Mouse (Mus musculus) embryonic stem cell, embryonic (primary cell): ENCODE data around the gene Apaf1.

Experiments used
- CTCF ChIA-PET, 4 experiments: fragments of 300-600 bp in 2 of 4; fragments of 350-600 bp in 2 of 4; sonication (Branson Sonifier 250); formaldehyde crosslinking; loops; one replicate each; lab custom pipeline; 2022; ENCODE audit warnings: inconsistent platforms in 2 of 4; lab: Charles Lee
- POLR2A ChIA-PET, 4 experiments: fragments of 300-600 bp in 2 of 4; fragments of 350-600 bp in 2 of 4; sonication (Branson Sonifier 250); formaldehyde crosslinking; loops; one replicate each; lab custom pipeline; 2022; ENCODE audit warnings: antibody characterized with exemption in 4 of 4, inconsistent platforms in 1 of 4; lab: Charles Lee

The Apaf1 gene

DNA sequence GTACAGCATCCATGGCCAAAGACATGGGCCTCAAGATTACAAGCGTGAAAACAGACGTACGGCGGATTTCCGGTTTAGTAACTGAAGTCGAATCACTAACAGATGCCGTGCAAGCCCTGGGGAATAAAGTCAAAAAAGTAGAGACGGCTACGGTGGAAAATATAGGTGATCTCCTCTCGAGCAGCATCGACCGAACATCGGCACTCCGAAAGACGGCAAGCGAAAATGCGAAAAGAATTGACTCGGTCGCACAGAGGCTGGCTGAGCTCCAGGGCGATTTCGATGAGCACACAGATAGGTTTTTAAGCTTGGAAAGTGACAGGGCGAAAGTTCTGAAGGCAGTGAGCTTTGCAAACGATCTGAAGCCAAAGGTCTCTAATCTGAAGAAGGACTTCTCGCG is 19.4 kb upstream of the Apaf1 start:
- ChIA-PET CTCF (interaction anchor here in 1 of 4 experiments (1.0 to 1.2 kb wide), 2 partner anchors 67 to 68 kb away, joined by 3 read pairs; no protein-coding TSS in a partner anchor), POLR2A (interaction anchor here in 3 of 4 experiments (0.6 to 3.0 kb wide), 10 partner anchors 7 to 45 kb away, joined by 3 to 16 read pairs (median 6); partner anchors contain the start of genes Apaf1 (in 2 of the 3) and Ikbip (in 2 of the 3))

DNA sequence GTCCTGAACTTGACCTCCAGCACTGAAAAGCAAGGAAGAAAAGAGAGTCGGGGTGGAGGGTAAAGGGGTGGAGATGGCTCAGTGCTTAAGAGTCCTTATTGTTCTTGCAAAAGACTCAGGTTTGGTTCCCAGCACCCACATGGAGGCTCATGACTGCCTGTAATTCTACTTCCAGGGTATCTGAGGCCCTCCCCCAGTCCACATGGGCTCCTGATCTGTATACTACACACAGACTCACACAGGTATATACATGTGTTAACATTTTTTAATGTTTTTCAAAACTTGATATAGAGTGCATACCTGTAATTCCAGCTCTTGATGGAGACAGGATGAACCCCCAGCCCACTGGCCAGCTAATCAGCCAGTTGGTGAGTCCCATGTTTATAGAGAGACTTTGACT is 17.5 kb upstream of the Apaf1 start:
- CTCF ChIA-PET = interaction anchor here in 1 of 4 experiments (1.0 to 1.2 kb wide), 2 partner anchors 32 to 39 kb away, joined by 3 to 4 read pairs; no protein-coding TSS in a partner anchor
- POLR2A ChIA-PET = interaction anchor here in 2 of 4 experiments (1.2 to 1.6 kb wide), 3 partner anchors 9 to 18 kb away, joined by 3 to 5 read pairs (median 4); partner anchors contain the start of genes Apaf1 (in 2 of the 2) and Ikbip (in 2 of the 2)

DNA sequence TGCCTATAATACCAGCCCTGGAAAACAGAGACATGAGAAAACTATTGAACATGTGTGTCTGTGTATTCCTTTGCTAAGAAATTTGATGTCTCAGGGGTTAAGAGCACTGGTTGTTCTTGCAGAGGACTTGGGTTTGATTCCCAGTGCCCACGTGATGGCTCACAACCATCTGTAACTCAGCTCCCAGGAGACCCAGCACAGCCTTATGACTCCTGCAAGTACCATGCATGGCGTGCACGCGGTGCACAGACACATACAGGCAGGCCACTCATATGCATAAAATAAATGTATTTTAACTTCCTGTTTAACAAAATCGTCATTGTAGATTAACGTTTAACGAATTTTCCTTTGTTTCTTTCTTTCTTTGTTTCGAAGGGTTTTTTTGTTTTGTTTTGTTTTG is 15.5 kb upstream of the Apaf1 start:
- ChIA-PET CTCF (no interaction called here), POLR2A (interaction anchor here in 2 of 4 experiments (1.4 to 2.4 kb wide), 2 partner anchors 11 to 16 kb away, joined by 3 to 7 read pairs; partner anchors contain the start of genes Apaf1 (in 1 of the 2) and Ikbip (in 1 of the 2))

DNA sequence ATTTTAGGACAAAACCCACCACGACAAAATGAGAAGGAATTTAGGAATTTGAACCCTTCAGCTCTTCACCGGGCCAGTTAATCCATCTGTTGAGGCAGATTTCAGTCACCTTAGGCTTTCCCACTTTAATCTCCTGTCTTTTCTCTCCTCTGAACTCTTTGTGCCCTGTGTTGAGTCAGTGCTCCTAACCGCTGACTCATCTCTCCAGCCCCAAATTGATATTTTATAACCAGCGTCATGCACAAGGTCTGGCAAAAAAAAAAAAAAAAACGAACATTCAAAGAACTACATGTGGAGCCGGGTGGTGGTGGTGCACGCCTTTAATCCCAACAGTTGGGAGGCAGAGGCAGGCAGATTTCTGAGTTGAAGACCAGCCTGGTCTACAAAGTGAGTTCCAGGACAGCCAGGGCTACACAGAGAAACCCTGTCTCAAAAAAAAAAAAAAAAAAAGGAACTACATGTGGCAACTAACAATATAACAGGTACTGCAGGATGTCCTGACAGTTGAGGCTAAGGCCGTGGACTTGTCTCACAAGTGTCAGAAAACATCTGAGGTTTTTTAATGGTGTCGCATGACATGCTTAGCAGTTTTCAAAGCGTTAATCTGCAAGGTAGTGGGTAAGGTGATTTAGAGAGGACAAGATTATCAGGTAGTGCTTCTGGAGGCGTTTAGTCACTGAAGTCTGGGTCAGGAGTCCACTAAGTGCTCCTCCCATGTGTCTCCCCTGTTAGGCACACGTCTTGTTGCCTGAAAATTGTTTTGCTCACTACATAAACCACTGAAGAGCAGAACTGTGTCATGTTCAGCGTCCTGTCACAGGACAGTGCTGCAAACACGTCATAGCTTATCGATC is 11.9 kb upstream of the Apaf1 start:
- ChIA-PET POLR2A (interaction anchor here in 2 of 4 experiments (3.4 to 4.0 kb wide), 2 partner anchors 11 to 12 kb away, joined by 20 to 26 read pairs; partner anchors contain the start of genes Apaf1 (in 2 of the 2) and Ikbip (in 2 of the 2)), CTCF (interaction anchor here in 1 of 4 experiments (0.7 kb wide), 1 partner anchor 60 kb away, joined by 4 read pairs; no protein-coding TSS in a partner anchor)

DNA sequence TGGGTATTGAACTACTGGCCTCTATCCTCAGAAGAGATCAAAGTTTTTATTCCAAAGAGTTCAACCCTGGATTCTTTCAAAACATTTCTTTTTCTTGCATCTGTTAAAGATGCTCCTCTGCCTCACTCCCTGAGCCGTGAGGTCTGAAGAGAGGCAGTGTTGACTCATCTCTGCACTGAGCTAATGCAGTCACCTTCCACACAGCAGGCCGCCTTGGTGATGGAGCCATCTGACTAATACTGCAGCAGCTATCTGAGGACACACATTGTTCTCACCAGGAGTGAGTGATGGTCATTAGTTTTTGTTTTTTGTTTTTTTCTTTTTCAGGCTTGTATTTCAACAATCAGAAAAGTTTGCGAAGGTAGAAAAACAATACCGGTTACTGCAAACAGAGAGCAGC is 10.2 kb upstream of the Apaf1 start:
- CTCF ChIA-PET = no interaction called here
- POLR2A ChIA-PET = interaction anchor here in 2 of 4 experiments (3.4 to 4.0 kb wide), 2 partner anchors 10 kb away, joined by 20 to 26 read pairs; partner anchors contain the start of genes Apaf1 (in 2 of the 2) and Ikbip (in 2 of the 2)

DNA sequence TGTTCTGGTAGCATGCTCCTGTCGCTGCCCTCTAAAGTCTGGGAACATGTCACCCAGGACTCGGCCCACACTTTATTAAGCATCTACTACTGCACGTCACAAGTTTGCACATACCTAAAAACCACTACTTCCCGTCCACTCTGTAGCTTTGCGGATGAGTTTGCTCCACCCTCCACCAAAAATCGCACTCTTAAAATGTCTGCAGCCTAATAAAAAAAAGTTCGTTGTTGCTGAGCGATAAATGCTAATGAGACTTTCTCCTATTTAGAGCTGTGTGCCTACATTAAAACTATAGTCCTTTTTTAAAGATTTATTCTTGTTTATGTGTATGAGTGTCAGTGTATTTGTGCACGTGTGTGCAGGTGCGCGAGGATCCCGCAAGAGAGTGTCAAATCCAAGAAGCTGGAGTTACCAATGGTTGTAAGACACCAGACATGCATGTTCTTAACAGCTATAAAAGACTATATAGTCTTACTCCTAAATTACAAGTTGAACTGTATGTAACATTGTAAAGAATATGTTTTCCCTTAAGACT is 890 bp upstream of the Apaf1 start:
- CTCF ChIA-PET = interaction anchor here (0.6 to 1.6 kb wide), 9 partner anchors 23 to 1998 kb away, joined by 3 to 7 read pairs (median 3); partner anchors contain the start of gene Cfap54 (in 1 of the 4)
- POLR2A ChIA-PET = interaction anchor here (0.6 to 3.1 kb wide), 37 partner anchors 9 to 105 kb away, joined by 3 to 26 read pairs (median 4); partner anchors contain the start of genes Slc25a3 (in 1 of the 4) and Tmpo (in 1 of the 4)

DNA sequence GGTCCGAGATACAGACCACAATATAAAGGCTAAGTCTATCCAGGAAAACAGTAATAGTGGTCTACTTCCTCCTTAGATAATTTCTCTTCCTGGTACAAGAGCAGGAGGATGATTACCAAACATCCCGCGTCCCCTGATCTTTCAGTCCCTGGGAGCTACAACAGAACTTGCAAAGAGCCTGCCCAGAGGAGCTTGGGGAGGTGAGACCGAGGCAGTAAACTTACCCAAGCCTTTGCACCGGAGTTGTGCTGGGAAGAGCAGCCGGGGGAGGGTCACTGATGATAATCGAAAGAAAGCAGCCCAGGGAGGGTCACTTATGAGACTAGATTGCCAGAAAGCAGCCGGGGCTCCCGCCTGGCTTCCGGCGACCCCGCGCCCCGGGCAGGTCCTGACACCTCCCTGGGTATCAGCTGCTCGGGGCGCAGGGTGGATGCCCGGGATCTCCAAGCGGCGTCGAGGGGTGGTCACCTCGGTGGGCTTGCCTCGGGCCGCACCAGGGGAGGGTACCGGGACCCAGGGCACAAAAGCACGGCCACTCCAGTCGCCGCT is 537 bp downstream of the Apaf1 start:
- CTCF ChIA-PET = interaction anchor here (0.7 to 1.6 kb wide), 9 partner anchors 21 to 106 kb away, joined by 3 to 10 read pairs (median 4); partner anchors contain the start of gene Slc25a3 (in 1 of the 4)
- POLR2A ChIA-PET = interaction anchor here (0.6 to 3.1 kb wide), 54 partner anchors 9 to 362 kb away, joined by 3 to 26 read pairs (median 4); partner anchors contain the start of genes Slc25a3 (in 1 of the 4) and Tmpo (in 1 of the 4)

DNA sequence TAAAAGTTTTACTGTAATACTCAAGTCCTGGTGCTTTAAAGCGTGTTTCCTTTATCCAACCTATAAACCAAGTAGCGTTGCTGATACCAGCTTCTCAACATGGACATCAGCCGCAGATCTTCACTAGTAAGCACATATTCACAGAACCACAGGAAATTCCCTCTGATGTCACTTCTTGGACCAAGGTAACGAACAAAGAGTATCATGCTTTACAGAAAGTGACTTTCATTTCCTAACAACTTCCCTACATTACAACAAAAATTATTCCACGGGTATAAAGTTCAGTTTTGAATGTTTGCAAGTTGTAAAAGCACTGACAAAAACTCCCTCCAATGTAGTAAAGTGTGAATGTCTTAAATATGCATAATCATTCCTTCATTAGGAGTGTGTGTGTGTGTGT is 2.0 kb downstream of the Apaf1 start:
- ChIA-PET CTCF (no interaction called here), POLR2A (interaction anchor here in 2 of 4 experiments (1.1 to 1.3 kb wide), 2 partner anchors 12 to 18 kb away, joined by 3 read pairs; no protein-coding TSS in a partner anchor)

DNA sequence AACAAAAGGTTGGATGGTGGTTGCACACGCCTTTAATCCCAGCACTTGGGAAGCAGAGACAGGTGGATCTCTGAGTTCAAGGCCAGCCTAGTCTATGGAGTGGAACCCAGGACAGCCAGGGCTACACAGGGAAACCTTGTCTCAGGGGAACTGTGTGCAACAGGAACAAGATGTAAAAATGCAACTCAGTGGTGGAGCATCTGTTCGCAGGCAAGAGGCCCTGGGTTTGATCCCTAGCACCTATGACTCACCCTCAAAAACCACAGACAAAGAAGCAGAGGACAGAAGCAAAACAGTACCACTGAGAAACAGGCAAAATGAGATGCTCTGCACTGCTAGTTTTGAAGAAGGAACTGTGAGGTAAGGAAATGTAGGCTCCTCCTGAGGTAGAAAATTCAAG is 5.9 kb downstream of the Apaf1 start:
- ChIA-PET CTCF (no interaction called here), POLR2A (interaction anchor here in 1 of 4 experiments (1.9 kb wide), 1 partner anchor 40 kb away, joined by 5 read pairs; no protein-coding TSS in a partner anchor)

DNA sequence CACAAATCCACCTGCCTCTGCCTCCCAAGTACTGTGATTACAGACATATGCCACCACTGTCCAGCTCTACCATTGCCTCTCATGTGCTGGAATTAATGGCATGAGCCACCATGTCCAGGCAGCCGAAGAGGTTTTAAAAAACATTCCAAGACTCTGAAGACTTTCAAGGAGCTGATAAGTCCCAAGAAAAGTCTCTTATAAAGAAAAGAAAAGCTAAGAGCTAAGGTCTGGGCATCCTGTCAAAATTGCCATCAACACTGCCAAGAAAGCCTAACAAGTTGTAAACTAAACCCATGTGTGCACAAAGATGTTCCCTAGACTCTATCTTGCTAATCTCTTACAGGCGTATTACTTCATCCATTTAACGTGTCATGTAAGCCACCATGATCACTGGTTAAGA is 9.2 kb downstream of the Apaf1 start:
- POLR2A ChIA-PET = interaction anchor here in 3 of 4 experiments (1.2 to 2.5 kb wide), 6 partner anchors 9 to 49 kb away, joined by 3 to 9 read pairs (median 4); partner anchors contain the start of genes Apaf1 (in 2 of the 3) and Ikbip (in 2 of the 3)
- CTCF ChIA-PET = interaction anchor here in 2 of 4 experiments (1.9 to 2.5 kb wide), 2 partner anchors 13 kb away, joined by 5 to 6 read pairs; no protein-coding TSS in a partner anchor

DNA sequence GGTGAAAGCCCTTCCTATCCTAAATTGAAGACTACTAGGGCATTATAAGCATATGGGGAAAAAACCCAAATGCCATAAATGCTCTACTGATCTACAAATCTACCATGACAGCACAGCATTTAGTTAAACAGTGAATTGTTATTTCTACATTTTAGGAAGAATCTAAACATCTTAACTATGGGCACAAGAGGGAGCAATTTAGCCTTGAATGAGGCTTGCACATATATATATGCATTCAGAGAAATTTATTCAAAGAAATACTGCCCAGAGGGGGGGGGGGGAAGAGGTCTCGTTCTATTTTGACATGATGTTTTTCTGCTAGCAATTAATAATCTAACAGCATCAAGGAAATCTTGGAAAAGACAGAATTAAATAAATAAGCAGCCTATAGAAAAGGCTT is 10.8 kb downstream of the Apaf1 start:
- ChIA-PET POLR2A (interaction anchor here in 3 of 4 experiments (0.6 to 1.7 kb wide), 4 partner anchors 9 to 51 kb away, joined by 3 to 6 read pairs (median 4); partner anchors contain the start of genes Apaf1 (in 1 of the 3) and Ikbip (in 1 of the 3)), CTCF (interaction anchor here in 2 of 4 experiments (0.7 to 1.0 kb wide), 2 partner anchors 44 to 103 kb away, joined by 3 read pairs; no protein-coding TSS in a partner anchor)

DNA sequence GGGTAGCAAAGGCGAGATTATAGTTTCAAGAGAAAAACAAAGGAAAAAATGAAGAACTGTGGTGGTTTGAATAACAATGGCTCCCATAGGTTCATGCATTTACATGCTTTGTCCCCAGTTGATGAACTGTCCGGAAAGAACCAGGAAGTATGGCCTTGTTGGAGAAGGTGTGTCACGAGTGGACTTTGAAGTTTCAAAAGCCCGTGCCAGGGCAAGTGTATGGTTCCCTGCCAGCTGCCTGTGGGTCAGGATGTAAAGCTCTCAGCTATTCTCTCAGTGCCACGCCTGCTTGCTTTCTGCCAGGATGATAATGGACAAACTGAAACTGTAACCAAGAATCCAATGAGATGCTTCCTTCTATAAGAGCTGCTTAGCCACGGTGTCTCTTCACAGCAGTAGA is 20.2 kb downstream of the Apaf1 start:
- POLR2A ChIA-PET = interaction anchor here in 1 of 4 experiments (0.7 to 1.4 kb wide), 3 partner anchors 10 to 20 kb away, joined by 3 to 4 read pairs (median 3); partner anchors contain the start of genes Apaf1 and Ikbip
- CTCF ChIA-PET = interaction anchor here in 1 of 4 experiments (0.6 kb wide), 1 partner anchor 43 kb away, joined by 5 read pairs; no protein-coding TSS in a partner anchor

DNA sequence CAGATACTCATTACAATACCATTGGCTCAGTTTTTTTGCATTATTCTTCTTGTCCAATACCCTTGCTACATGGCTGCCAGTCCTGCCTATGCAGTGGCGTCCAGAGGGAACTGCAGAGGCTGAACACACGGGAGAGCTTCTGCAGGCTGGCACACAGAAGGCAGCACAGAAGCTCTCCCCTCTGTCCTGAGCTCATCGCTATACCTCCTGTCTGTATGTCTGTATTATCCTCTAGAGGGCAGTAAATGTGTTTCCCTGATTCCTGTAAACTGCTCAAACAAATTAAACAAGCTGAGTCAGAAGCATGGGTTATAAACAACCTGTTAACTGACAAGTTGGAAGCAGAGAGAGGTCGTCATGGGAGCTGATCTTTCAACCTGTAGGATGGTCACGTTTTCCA is 21.8 kb downstream of the Apaf1 start:
- CTCF ChIA-PET = interaction anchor here (0.5 to 1.6 kb wide), 45 partner anchors 8 to 1542 kb away, joined by 3 to 11 read pairs (median 4); partner anchors contain the start of genes Apaf1 (in 4 of the 4) and Ikbip (in 3 of the 4)

DNA sequence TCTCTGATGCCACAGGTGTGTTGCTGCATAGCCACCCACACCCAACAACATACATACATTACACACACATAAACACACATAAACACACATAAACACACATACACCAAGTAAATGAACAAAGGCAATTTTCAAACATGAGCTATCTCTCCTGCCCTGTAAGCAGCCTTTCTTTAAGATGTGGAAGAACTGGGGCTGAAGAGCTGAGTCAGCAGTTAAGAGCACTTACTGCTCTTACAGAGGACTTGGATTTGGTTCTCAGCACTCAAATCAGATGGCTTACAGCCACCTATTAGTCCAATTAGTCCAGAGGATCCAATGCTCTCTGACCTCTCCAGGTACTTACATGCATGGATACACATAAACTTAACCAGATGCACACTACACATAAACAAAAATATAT is 29.8 kb downstream of the Apaf1 start:
- CTCF ChIA-PET = interaction anchor here in 1 of 4 experiments (1.6 kb wide), 1 partner anchor 8 kb away, joined by 7 read pairs; no protein-coding TSS in a partner anchor
- POLR2A ChIA-PET = interaction anchor here in 1 of 4 experiments (0.6 kb wide), 1 partner anchor 30 kb away, joined by 3 read pairs; the partner anchor contains the start of genes Apaf1 and Ikbip

More for the DNA sequence above, 21.8 kb downstream of the Apaf1 start:
- POLR2A ChIA-PET = interaction anchor here (0.6 to 1.5 kb wide), 14 partner anchors 10 to 122 kb away, joined by 3 to 9 read pairs (median 3); partner anchors contain the start of genes Apaf1 (in 3 of the 4) and Ikbip (in 2 of the 4)

DNA sequence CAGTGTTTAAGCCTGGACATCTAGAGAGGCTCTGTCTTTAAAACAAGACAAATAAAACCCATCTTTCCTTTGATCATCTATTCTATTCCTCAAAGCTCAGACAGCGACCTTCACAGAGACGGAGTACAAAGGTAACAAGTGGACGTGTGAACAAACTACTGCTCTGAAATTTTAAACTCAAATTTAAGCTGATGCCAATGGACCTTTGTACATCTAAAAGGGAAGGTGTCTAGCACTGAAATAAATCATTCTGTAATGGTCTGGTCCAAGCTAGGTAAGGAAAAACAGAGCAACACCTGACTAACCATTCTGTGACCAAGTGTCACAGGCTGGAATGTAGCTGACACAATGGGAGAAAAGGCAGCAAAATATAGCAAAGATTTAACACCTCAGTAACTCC is 31.4 kb downstream of the Apaf1 start:
- CTCF ChIA-PET = interaction anchor here in 3 of 4 experiments (0.9 to 1.6 kb wide), 4 partner anchors 10 to 17 kb away, joined by 3 to 7 read pairs (median 4); no protein-coding TSS in a partner anchor
- POLR2A ChIA-PET = interaction anchor here in 1 of 4 experiments (0.9 kb wide), 1 partner anchor 10 kb away, joined by 3 read pairs; no protein-coding TSS in a partner anchor

DNA sequence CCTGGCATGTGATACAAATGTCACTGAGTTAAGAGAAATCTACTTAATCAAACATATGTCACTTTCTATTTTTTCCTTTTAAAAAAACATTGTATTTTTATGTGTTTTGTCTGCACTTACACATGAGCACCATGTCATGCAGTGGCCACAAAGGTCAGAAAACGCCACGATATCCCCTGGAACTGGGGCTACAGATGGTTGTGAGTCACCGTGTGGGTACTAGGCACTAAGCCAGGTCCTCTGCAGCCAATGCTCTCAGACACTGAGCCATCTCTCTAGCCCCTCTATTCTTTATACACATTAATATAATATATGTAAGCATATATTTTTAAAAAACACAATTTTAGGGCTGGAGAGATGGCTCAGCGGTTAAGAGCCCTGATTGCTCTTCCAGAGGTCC is 32.9 kb downstream of the Apaf1 start:
- ChIA-PET CTCF (interaction anchor here in 2 of 4 experiments (1.0 to 1.6 kb wide), 2 partner anchors 11 to 17 kb away, joined by 3 to 6 read pairs; no protein-coding TSS in a partner anchor), POLR2A (no interaction called here)
